Mouse (Mus musculus) liver, embryonic 16.5 days (tissue): Measurements from ENCODE around the gene Ubac2. TPM values are rescaled to one million over a fixed set of nuclear protein-coding genes. Genes with fewer than 3 reads are reported as not detected.
"Not testable (repeated sequence)": the region's sequence is repeated elsewhere in the genome, so short reads cannot be mapped to it uniquely, and the experiment has no call there.

Source experiments
- ATAC-seq: fragments of 200-750 bp; cut with Nextera tagmentation; 2 replicates; pipeline ENCODE4 v1.8.0; 2017; ENCODE audit warnings: low read depth, mild to moderate bottlenecking, moderate number of reproducible peaks, moderate library complexity
- H3K27ac ChIP-seq: fragments of 300-500 bp; sonication (generic); 2 replicates; pipeline ENCODE4 v1.5.1; 2014; ENCODE audit warnings: mild to moderate bottlenecking, low read length
- H3K27me3 ChIP-seq: fragments of 300-500 bp; sonication (generic); 2 replicates; pipeline ENCODE4 v1.6.1; 2014; ENCODE audit warnings: low read depth, low read length, mixed read lengths; ENCODE audit not compliant: control insufficient read depth, insufficient read depth
- H3K36me3 ChIP-seq: fragments of 300-500 bp; sonication (generic); 2 replicates; pipeline ENCODE4 v1.6.1; 2014; ENCODE audit warnings: mild to moderate bottlenecking; ENCODE audit not compliant: control insufficient read depth, insufficient read depth
- H3K4me1 ChIP-seq: fragments of 300-500 bp; sonication (generic); 2 replicates; pipeline ENCODE4 v1.6.1; 2014; ENCODE audit warnings: low read depth, low read length, mixed read lengths; ENCODE audit not compliant: control insufficient read depth
- H3K4me2 ChIP-seq: fragments of 300-500 bp; sonication (generic); 2 replicates; pipeline ENCODE4 v1.6.1; 2014; ENCODE audit warnings: low read depth, low read length, mixed read lengths
- H3K4me3 ChIP-seq: fragments of 300-500 bp; sonication (generic); 2 replicates; pipeline ENCODE4 v1.5.1; 2014; ENCODE audit warnings: low read depth, mild to moderate bottlenecking, low read length
- H3K9ac ChIP-seq: fragments of 300-500 bp; sonication (generic); 2 replicates; pipeline ENCODE4 v1.6.1; 2014; ENCODE audit warnings: low read depth, low read length
- H3K9me3 ChIP-seq: fragments of 300-500 bp; sonication (generic); replicated peaks from 2 replicates; pipeline ENCODE4 v1.6.1; 2016; ENCODE audit warnings: low read length; ENCODE audit not compliant: control insufficient read depth
- WGBS: fragments of 180-500 bp; shearing (Covaris S2); extraction: QIAGEN DNeasy Blood & Tissue Kit; methylation state at CpG from one replicate; pipeline ENCODE4 v1.1.7; 2014; ENCODE audit not compliant: insufficient replicate concordance; 5-methylcytosine and 5-hydroxymethylcytosine counted together
- polyA plus RNA-seq: library from polyadenylated mRNA; unstranded; fragments of >200 nt; fragmentation: Nextera tagmentation; extraction: Ambion mirVana; gene quantifications from 2 replicates; pipeline ENCODE4 v1.2.1, GENCODE M21; 2015

Gene Ubac2
- 20.4 and 22.1 TPM in 2 replicates for polyA plus RNA-seq

- Histone ChIP-seq H3K36me3 (no peaks in the 10 kb centered on the region), H3K9ac (peak within 1 kb of the TSS; percentile 86), H3K9me3 (no peaks in the 10 kb centered on the region), H3K27me3 (no peaks in the 10 kb centered on the region), H3K4me3 (peak within 1 kb of the TSS; percentile 78), H3K27ac (peak within 1 kb of the TSS; percentile 89), H3K4me2 (peak within 1 kb of the TSS; percentile 97), H3K4me1 (peaks cover 26% of the 10 kb centered on the region)
- peak; percentile 98 for ATAC-seq
- 0% methylated on average over 61 of the region's 61 CpGs for WGBS
Measured at GRCm38 (mm10) chr14:121878176-121878858, at the start of gene Ubac2. Gene Ubac2, plus strand, starts transcription at chr14:121878620.

- H3K27me3 ChIP-seq: no peaks in the 10 kb centered on the region
- WGBS: 60% methylated on average over 4 of the region's 4 CpGs
Measured at GRCm38 (mm10) chr14:121829816-121830442, 48.5 kb upstream of the Ubac2 start.

GRCm38 (mm10) chr14:121833001-121833520 lies 45.4 kb upstream of the Ubac2 start:
- no peaks in the 10 kb centered on the region; the same call in 1 of the 2 replicates for H3K9me3 ChIP-seq

More at GRCm38 (mm10) chr14:121829816-121830442, 48.5 kb upstream of the Ubac2 start:
- H3K9ac ChIP-seq: no peak overlapping the region
- no peak overlapping the region for H3K27ac ChIP-seq
- no peaks in the 10 kb centered on the region for H3K9me3 ChIP-seq
- H3K36me3 ChIP-seq: no peaks in the 10 kb centered on the region
- no peaks in the 10 kb centered on the region; the same call in 1 of the 2 replicates for H3K4me1 ChIP-seq
- no peak for ATAC-seq
- no peak overlapping the region for H3K4me3 ChIP-seq
- H3K4me2 ChIP-seq: no peak overlapping the region

GRCm38 (mm10) chr14:121838161-121838560 lies 40.3 kb upstream of the Ubac2 start:
- H3K27me3 ChIP-seq: no peaks in the 10 kb centered on the region
- ATAC-seq: no peak
- H3K27ac ChIP-seq: no peak overlapping the region
- H3K4me3 ChIP-seq: no peak overlapping the region
- WGBS: 71% methylated on average over 4 of the region's 4 CpGs
- no peaks in the 10 kb centered on the region; the same call in 1 of the 2 replicates for H3K9me3 ChIP-seq
- no peak overlapping the region for H3K4me2 ChIP-seq
- H3K36me3 ChIP-seq: no peaks in the 10 kb centered on the region
- no peak overlapping the region for H3K9ac ChIP-seq
- H3K4me1 ChIP-seq: no peaks in the 10 kb centered on the region

More at GRCm38 (mm10) chr14:121833001-121833520, 45.4 kb upstream of the Ubac2 start:
- no peak overlapping the region for H3K9ac ChIP-seq
- no peak overlapping the region for H3K4me2 ChIP-seq
- H3K4me3 ChIP-seq: no peak overlapping the region
- H3K36me3 ChIP-seq: no peaks in the 10 kb centered on the region
- H3K27ac ChIP-seq: no peak overlapping the region
- ATAC-seq: no peak
- 63% methylated on average over 2 of the region's 2 CpGs for WGBS
- no peaks in the 10 kb centered on the region for H3K27me3 ChIP-seq
- H3K4me1 ChIP-seq: no peaks in the 10 kb centered on the region

GRCm38 (mm10) chr14:121840217-121840616 lies 38.2 kb upstream of the Ubac2 start:
- Histone ChIP-seq H3K27ac (no peak overlapping the region), H3K9ac (no peak overlapping the region), H3K4me3 (no peak overlapping the region), H3K9me3 (no peaks in the 10 kb centered on the region; the same call in 1 of the 2 replicates), H3K4me1 (no peaks in the 10 kb centered on the region), H3K4me2 (no peak overlapping the region), H3K27me3 (no peaks in the 10 kb centered on the region), H3K36me3 (no peaks in the 10 kb centered on the region)
- no peak for ATAC-seq
- WGBS: 59% methylated on average over 8 of the region's 8 CpGs

- no peak overlapping the region for H3K9ac ChIP-seq
- no peak overlapping the region for H3K4me2 ChIP-seq
- 62% methylated on average over 8 of the region's 8 CpGs for WGBS
- H3K9me3 ChIP-seq: no peaks in the 10 kb centered on the region
- H3K4me1 ChIP-seq: no peaks in the 10 kb centered on the region
- no peak overlapping the region for H3K4me3 ChIP-seq
- H3K27me3 ChIP-seq: no peaks in the 10 kb centered on the region
- H3K27ac ChIP-seq: no peak overlapping the region
- ATAC-seq: no peak
- no peaks in the 10 kb centered on the region for H3K36me3 ChIP-seq
Measured at GRCm38 (mm10) chr14:121844486-121844885, 33.9 kb upstream of the Ubac2 start.

GRCm38 (mm10) chr14:121851231-121851630 lies 27.2 kb upstream of the Ubac2 start:
- H3K27me3 ChIP-seq: no peaks in the 10 kb centered on the region
- H3K9me3 ChIP-seq: no peaks in the 10 kb centered on the region
- no peak overlapping the region for H3K27ac ChIP-seq
- no peaks in the 10 kb centered on the region for H3K36me3 ChIP-seq
- no peak overlapping the region for H3K4me3 ChIP-seq
- 63% methylated on average over 1 of the region's 1 CpGs for WGBS
- H3K4me2 ChIP-seq: no peak overlapping the region
- ATAC-seq: no peak
- no peaks in the 10 kb centered on the region for H3K4me1 ChIP-seq
- no peak overlapping the region for H3K9ac ChIP-seq

- ATAC-seq: no peak
Measured at GRCm38 (mm10) chr14:121852531-121852930, 25.9 kb upstream of the Ubac2 start.

GRCm38 (mm10) chr14:121865162-121865561 lies 13.3 kb upstream of the Ubac2 start:
- not testable (repeated sequence) for H3K36me3 ChIP-seq, H3K9ac ChIP-seq, H3K27me3 ChIP-seq, H3K9me3 ChIP-seq, H3K4me2 ChIP-seq, H3K4me3 ChIP-seq, H3K27ac ChIP-seq, H3K4me1 ChIP-seq
- WGBS: 15% methylated on average over 2 of the region's 2 CpGs
- 0 out of 2 replicates have a peak, but pooled peaks have one; percentile 47 for ATAC-seq

More at GRCm38 (mm10) chr14:121852531-121852930, 25.9 kb upstream of the Ubac2 start:
- no peak overlapping the region for H3K27ac ChIP-seq
- no peaks in the 10 kb centered on the region for H3K4me1 ChIP-seq
- WGBS: 62% methylated on average over 8 of the region's 8 CpGs
- no peak overlapping the region for H3K4me3 ChIP-seq
- H3K4me2 ChIP-seq: no peak overlapping the region
- H3K9ac ChIP-seq: no peak overlapping the region
- no peaks in the 10 kb centered on the region for H3K9me3 ChIP-seq
- H3K36me3 ChIP-seq: no peaks in the 10 kb centered on the region
- H3K27me3 ChIP-seq: no peaks in the 10 kb centered on the region
